Mouse (Mus musculus) CH12.LX (cell line): ENCODE measurements around the gene C2.

ENCODE experiments used
- BHLHE40 ChIP-seq: IDR thresholded peaks from 2 replicates; pipeline ENCODE4 v1.6.1; 2011; ENCODE audit warnings: mild to moderate bottlenecking, low read depth, low read length, improper control_type of control experiment
- CTCF ChIP-seq, 2 experiments: IDR thresholded peaks in 1 of 2; conservative IDR thresholded peaks in 1 of 2; 2 replicates each; pipeline ENCODE4 v1.5.1; 2011 to 2012; ENCODE audit warnings: low read depth in 2 of 2, low read length in 2 of 2, improper control_type of control experiment in 1 of 2, inconsistent platforms in 1 of 2, mild to moderate bottlenecking in 1 of 2, moderate library complexity in 1 of 2
- JUND ChIP-seq: conservative IDR thresholded peaks from 2 replicates; pipeline ENCODE4 v1.6.1; 2011; ENCODE audit warnings: low read depth, low read length, improper control_type of control experiment
- MXI1 ChIP-seq: IDR thresholded peaks from 2 replicates; pipeline ENCODE4 v1.6.1; 2011; ENCODE audit warnings: mild to moderate bottlenecking, low read depth, low read length, improper control_type of control experiment
- POLR2A ChIP-seq: IDR thresholded peaks from 2 replicates; pipeline ENCODE4 v1.6.1; 2011; ENCODE audit warnings: low read depth, mild to moderate bottlenecking, improper control_type of control experiment, low read length

DNA sequence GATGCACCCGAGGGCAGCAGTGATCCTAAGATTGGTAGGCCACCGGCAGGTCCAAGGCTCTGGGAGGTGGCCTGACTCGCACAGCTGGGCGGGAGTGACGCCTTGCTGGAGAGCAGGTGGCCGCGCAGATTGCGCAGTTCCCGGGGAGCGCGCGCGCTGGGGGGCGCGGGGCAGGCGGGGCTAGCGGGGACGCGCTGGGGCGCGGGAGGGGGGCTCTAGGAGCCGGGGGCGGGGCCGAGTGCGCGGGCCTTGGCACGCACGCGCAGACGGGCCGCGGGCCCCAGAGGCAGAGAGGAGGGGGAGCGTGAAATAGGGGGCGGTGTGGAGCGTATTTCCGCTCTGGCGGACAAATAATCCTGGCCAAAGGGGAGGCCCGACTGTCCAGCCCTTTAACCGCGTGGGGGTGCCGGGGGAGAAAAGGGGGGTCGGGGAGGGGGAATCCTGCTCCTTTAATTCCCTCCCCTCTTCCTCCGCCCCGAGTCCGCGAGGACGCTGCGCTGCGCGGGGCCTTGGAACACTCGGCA, 3.9 kb downstream of the C2 start:
- no peak for TF ChIP-seq JUND
- peak; percentile 50; the same call in 1 of the 2 replicates for TF ChIP-seq POLR2A
- peak in 1 of 2 experiments; percentile 32; a peak in 1 of 4 replicates for TF ChIP-seq CTCF (conservative IDR thresholded peaks at IDR 0.05 in 1 of 2, IDR thresholded peaks at IDR 0.05 in 1 of 2; ENCODE audit: low read depth in 2 of 2, low read length in 2 of 2)
- no peak for TF ChIP-seq BHLHE40
- TF ChIP-seq MXI1, result no peak
